Mouse (Mus musculus) gastrocnemius, postnatal 14 days (tissue): ENCODE results near the gene Ctla2a. TPM values are rescaled to one million over a fixed set of nuclear protein-coding genes. Genes with fewer than 3 reads are reported as not detected.
"Not testable (repeated sequence)": the region's sequence is repeated elsewhere in the genome, so short reads cannot be mapped to it uniquely, and the experiment has no call there.

Source experiments
- DNase-seq: peaks from one replicate; pipeline ENCODE4 v3.0.0; 2021; ENCODE audit warnings: mixed read lengths
- intact Hi-C: fragments of 180-260 bp; cut with DNase I; formaldehyde crosslinking; loops from one replicate; pipeline ENCODE4 v1.15.1; 2025; ENCODE audit warnings: low total_unique reads
- long read RNA-seq, 2 experiments: library from polyadenylated mRNA; stranded (forward); transcript quantifications; one replicate each; pipeline ENCODE4 v2.0.0; 2021
- total RNA-seq, 2 experiments: library from RNA; stranded (reverse); gene quantifications; 2 replicates each; pipeline ENCODE4 v1.2.3; 2021

Ctla2a gene
- 10 to 100 TPM; 24.7 to 73.3 TPM for total RNA-seq
- long read RNA-seq, experiment 1, transcript Ctla2a-201 (5 exons, 1,373 nt), result major isoform, 44 of 54 reads
- long read RNA-seq, experiment 1, partial matches to known transcripts, result 0 of 54 reads
- long read RNA-seq, experiment 1, other reads (novel, unspliced or antisense), result 2 of 54 reads
- long read RNA-seq, experiment 2, transcript Ctla2a-205 (3 exons, 706 nt), result minor isoform, 7 of 40 reads
- long read RNA-seq, experiment 2, transcript Ctla2a-201 (5 exons, 1,373 nt), result major isoform, 30 of 40 reads
- long read RNA-seq, experiment 2, partial matches to known transcripts, result 1 of 40 reads
- long read RNA-seq, experiment 2, other reads (novel, unspliced or antisense), result 1 of 40 reads

DNA sequence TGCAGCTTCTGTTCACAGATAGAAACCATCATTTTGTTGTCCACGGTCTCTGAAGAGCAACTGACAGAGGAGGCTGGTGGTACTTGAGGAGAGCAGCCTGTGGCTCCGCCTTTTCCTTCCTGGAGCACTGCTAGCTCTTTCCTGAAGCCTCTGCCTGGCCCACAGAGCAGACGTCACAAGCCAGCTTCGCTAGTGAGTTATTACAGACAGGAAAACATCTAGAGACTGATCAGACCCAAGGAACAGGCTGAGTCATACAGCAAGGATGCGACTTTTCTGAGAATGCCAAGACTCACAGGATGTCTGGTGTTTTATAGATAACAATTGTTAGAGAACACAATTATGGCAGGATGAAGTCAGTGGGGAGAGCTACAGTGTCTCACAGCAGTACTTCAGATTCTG is at the start of gene Ctla2a, which contains the start of gene Gm49391:
Gene Ctla2a, minus strand, starts transcription at position 126 of the 402 bp plus-strand sequence.
Gene Gm49391, minus strand, starts transcription at position 72 of the 402 bp plus-strand sequence.
- intact Hi-C loops, result no loop called here

DNA sequence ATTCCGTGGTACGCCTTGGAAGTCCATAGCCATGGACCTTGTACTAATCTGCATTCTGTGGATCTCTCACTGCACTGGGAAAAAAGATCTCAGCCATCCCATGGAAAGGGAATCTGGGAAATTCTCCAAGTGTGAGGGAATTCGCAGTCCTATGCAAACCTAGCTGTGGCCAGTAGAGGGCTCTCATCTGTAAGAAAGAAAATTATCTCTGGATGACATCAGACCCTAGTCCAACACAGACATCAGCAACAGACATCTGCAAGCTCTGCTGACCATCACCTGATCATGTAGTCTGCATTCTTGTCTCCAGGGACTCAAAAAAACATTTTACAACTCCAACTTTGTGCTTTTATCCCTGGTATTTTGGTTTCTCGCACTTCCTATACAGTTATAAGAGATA is 35.9 kb upstream of the Ctla2a start:
- intact Hi-C loops, DNase-seq: not testable (repeated sequence)

More for the DNA sequence above, at the start of gene Ctla2a, which contains the start of gene Gm49391:
- DNase-seq, result peak; percentile 11

DNA sequence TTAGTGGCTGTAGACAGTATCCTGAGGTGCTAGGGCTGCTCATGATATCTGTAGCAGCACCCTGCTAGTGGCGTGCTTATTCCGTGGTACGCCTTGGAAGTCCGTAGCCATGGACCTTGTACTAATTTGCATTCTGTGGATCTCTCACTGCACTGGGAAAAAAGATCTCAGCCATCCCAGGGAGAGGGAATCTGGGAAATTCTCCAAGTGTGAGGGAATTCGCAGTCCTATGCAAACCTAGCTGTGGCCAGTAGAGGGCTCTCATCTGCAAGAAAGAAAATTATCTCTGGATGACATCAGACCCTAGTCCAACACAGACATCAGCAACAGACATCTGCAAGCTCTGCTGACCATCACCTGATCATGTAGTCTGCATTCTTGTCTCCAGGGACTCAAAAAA is 27.6 kb upstream of the Ctla2a start:
- DNase-seq, intact Hi-C loops: not testable (repeated sequence)

DNA sequence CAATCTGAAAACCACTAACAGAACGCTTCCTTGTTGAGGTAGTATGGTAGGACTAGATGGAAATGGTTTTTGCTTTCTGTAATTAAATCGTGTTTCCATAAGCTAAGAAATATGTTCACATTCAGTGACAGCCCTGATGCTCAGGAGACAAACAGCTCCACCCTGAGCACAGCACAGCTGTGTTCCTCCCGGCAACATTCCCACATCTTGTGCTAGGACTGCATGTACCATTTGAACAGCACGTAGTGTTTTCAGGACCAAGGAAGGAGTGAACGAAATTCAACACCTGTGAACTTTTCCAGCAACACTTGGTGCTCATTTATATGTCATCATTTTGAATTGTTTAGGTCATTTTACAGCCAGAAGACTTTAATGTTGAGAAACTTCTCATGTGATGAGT is 25.3 kb upstream of the Ctla2a start:
- intact Hi-C loops, result no loop called here
- no peak for DNase-seq

DNA sequence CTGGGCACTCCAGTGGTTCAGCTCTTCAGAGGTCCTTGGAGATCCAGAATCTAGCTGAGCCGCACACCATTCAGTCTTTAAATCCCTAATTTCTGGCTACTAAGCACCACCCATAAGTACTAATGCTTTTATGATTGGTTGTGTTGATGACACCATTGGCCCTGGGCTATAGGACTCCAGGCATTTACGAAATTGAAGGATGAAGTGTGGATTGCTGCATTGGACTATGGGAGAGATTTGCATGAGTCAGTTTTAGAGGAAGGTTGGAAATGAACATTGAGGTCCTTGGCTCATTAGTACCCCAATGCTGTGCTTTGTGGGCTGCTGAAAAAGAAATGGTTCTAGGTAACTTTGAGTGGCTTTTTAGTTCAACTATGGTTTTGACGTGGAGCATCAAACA is 5.5 kb upstream of the Ctla2a start, which contains the start of gene Tpbpa:
Gene Tpbpa, minus strand, starts transcription at position 101 of the 400 bp plus-strand sequence.
- intact Hi-C loops, DNase-seq: not testable (repeated sequence)

DNA sequence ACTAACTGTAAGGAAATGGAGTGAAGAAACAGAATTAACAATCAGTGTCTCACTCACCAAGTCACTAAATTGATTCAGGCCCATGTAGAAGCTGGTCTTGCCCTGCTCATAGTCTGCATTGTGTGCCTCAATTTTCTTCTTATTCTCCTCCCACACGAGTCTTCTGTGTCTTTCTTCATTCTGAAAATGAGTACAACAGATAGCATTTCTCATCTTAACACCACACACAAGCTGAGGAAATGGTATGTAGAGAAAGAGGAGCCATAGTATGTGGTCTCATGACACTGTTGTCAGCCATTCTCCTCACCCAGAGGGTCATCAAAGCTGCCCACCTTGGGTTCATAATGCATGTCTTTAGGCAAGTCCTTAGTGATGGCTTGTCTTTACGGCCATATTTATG is 935 bp downstream of the Ctla2a start, which contains the start of gene Gm49393:
Gene Gm49393, minus strand, starts transcription at position 101 of the 400 bp plus-strand sequence.
- DNase-seq, intact Hi-C loops: not testable (repeated sequence)

DNA sequence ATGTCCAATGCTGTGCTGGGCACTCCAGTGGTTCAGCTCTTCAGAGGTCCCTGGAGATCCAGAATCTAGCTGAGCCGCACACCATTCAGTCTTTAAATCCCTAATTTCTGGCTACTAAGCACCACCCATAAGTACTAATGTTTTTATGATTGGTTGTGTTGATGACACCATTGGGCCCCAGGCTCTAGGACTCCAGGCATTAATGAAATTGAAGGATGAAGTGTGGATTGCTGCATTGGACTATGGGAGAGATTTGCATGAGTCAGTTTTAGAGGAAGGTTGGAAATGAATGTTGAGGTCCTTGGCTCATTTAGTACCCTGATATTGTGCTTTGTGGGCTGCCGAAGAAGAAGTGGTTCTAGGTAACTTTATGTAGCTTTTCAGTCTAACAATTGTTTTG is 31.6 kb downstream of the Ctla2a start, which contains the start of gene Tpbpb:
Gene Tpbpb, minus strand, starts transcription at position 101 of the 400 bp plus-strand sequence.
- intact Hi-C loops, DNase-seq: not testable (repeated sequence)

DNA sequence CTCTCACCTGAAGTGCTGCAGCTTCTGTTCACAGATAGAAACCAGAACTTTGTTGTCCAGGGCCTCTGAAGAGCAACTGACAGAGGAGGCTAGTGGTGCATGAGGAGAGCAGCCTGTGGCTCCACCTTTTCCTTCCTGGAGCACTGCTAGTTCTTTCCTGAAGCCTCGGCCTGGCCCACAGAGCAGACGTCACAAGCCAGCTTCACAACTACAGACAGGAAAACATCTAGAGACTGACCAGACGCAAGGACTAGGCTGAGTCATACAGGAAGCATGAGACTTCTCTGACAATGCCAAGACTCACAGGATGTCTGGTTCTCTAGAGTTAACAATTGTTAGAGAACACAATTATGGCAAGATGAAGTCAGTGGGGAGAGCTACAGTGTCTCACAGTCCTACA is 39.1 kb downstream of the Ctla2a start, which contains the start of gene Ctla2b:
Gene Ctla2b, minus strand, starts transcription at position 120 of the 400 bp plus-strand sequence.
- DNase-seq, result peak; percentile 37
- intact Hi-C loops, result no loop called here

DNA sequence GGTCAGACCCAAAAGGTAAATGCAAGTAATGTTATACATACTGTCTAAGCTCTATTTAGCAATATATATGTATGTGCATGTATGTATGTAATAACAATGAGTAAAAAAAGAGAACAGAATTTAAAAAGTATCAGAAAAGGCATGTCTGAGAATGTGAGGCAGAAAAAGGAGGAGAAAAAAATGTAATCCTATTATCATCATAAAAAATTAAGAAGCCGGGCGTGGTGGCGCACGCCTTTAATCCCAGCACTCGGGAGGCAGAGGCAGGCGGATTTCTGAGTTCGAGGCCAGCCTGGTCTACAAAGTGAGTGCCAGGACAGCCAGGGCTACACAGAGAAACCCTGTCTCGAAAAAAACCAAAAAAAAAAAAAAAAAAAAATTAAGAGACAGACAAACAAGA is 39.6 kb downstream of the Ctla2a start, which contains the start of gene Gm49392:
Gene Gm49392, minus strand, starts transcription at position 101 of the 400 bp plus-strand sequence.
- DNase-seq, intact Hi-C loops: not testable (repeated sequence)

DNA sequence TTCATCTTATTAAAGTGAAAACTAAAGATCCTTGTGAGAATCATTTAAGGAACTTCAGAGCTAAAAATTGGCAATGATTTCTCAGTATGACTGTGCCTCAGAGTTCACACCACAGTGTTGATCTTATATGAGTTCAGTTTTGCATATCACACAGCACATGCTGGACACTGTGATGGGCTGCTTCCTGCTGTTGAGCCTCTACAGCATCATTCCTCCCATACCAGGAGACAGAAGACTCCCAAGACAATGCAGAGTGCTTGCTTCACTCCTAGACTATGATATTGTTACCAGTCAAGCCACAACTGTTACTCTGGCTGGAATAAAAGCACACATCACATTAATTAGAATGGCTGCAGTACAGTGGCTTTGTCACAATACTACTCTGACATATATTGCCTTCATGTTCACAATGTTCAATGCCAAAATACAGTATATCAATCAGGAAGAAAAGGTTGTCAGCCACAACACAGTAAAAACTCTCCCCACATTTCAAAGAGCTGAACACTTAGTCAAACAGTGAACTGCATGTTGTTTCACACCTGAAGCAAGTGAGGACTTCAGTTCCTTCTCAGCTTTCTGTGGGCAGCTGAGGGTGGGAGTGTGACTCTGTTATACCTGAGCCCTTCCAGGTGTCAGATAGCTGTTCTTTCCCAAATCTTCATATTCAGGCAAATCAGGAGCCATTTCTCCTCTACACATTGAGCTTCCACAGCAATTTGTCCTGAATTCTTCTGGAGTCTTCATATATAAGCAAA is 40.8 kb downstream of the Ctla2a start:
- no peak for DNase-seq
- intact Hi-C loops, result no loop called here

DNA sequence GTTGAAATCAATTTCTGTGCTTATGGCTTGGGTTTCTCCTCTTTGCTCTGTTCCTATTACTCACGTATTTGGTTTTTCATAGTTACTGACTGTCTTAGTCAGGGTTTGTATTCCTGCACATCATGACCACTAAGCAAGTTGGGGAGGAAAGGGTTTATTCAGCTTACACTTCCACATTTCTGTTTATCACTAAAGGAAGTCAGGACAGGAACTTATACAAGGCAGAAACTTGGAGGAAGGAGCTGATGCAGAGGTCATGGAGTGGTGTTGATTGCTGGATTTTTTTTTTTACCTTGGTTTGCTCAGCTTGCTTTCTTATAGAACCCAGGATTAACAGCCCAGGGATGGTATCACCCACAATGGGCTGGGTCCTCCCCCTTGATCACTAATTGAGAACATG is 44.1 kb downstream of the Ctla2a start:
- intact Hi-C loops, result no loop called here
- no peak for DNase-seq

Other genes with a start within 250 kb of the Ctla2a start
- not detected for gene BC051665, start 150.3 kb downstream of the Ctla2a start, total RNA-seq
- not detected for gene Ctsll3, start 133.8 kb downstream of the Ctla2a start, total RNA-seq
- gene 4930486L24Rik, start 72.2 kb downstream of the Ctla2a start, total RNA-seq, result under 1 TPM in 1 of 2 experiments, not detected in 1; 0.51 TPM
- gene Gm49392, start 39.7 kb downstream of the Ctla2a start, total RNA-seq, result under 1 TPM in 1 of 2 experiments, not detected in 1; 0.66 TPM
- gene Ctla2b, start 39.2 kb downstream of the Ctla2a start, total RNA-seq, result 1 to 10 TPM; 2.0 to 3.8 TPM
- not detected for gene Tpbpb, start 31.7 kb downstream of the Ctla2a start, total RNA-seq
- not detected for gene Gm49393, start 1.0 kb downstream of the Ctla2a start, total RNA-seq
- 1 to 10 TPM in 1 of 2 experiments, under 1 TPM in 1; 0.76 to 2.7 TPM for gene Gm49391, start 54 bp downstream of the Ctla2a start, total RNA-seq
- gene Tpbpa, start 5.4 kb upstream of the Ctla2a start, total RNA-seq, result not detected
- gene Ctsj, start 69.3 kb upstream of the Ctla2a start, total RNA-seq, result not detected
- not detected for gene Ctsq, start 104.0 kb upstream of the Ctla2a start, total RNA-seq
- gene Ctsr, start 227.6 kb upstream of the Ctla2a start, total RNA-seq, result not detected